Mouse (Mus musculus): ENCODE data around the gene Pon3. TPM values are rescaled to one million over a fixed set of nuclear protein-coding genes. Genes with fewer than 3 reads are reported as not detected.
A peak's percentile ranks its signal among the peaks of the same experiment; 100 is the strongest.

The Pon3 gene
- polyA plus RNA-seq, 1 experiment from 2014 or later, result 20.1 TPM

DNA sequence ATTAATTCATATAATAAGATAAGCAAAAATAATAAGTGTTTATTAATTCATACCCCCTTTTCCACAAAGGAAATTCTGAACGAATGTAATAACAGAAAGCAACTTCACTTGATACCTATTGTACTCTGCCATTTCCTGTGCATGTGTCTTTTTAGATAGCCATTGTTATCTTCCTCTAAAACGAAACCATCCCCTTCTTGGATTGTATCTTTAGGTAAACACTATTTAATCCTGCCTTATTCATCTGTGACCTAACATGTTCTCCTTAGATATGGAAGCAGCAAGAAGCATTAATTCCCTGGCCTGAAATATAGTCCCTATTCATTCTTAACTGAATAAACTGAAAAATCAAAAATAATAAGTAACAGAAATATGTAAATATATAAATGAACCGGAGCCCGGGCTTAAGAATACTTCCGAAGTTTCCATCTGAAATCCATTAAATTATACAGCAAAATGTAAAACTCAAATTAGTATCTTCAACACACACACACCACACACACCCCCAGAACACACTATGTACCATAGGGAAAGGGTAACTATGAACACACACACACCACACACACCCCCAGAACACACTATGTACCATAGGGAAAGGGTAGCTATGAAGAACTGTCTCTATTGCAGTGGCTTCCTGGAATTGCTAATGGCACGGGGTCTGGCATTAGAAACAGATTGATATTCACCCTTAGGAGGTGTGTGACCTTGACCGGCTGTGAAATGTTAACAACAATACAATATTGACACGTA lies 7.3 kb upstream of the Pon3 start:
- Histone ChIP-seq H3K9ac (ENCODE audit: low read length) (no peak overlapping the region), H3K36me3 (ENCODE audit: control insufficient read depth, insufficient read depth, low read length) (peaks cover 5% of the 10 kb centered on the region; the same call in 1 of the 2 replicates), H3K4me1 (ENCODE audit: control insufficient read depth, insufficient read depth, low read length) (no peaks in the 10 kb centered on the region), H3K27ac (ENCODE audit: low read length) (no peak overlapping the region), H3K27me3 (ENCODE audit: control insufficient read depth, insufficient read depth, low read length) (no peaks in the 10 kb centered on the region), H3K4me3 (replicated peaks; ENCODE audit: low read length) (no peak overlapping the region), H3K9me3 (replicated peaks; ENCODE audit: control insufficient read depth, low read length) (no peaks in the 10 kb centered on the region), H3K4me2 (ENCODE audit: low read depth, low read length) (no peak overlapping the region)
- 68% methylated on average over 8 of the region's 8 CpGs for WGBS
- ATAC-seq (ENCODE audit: insufficient read depth, low FRiP score), result no peak

DNA sequence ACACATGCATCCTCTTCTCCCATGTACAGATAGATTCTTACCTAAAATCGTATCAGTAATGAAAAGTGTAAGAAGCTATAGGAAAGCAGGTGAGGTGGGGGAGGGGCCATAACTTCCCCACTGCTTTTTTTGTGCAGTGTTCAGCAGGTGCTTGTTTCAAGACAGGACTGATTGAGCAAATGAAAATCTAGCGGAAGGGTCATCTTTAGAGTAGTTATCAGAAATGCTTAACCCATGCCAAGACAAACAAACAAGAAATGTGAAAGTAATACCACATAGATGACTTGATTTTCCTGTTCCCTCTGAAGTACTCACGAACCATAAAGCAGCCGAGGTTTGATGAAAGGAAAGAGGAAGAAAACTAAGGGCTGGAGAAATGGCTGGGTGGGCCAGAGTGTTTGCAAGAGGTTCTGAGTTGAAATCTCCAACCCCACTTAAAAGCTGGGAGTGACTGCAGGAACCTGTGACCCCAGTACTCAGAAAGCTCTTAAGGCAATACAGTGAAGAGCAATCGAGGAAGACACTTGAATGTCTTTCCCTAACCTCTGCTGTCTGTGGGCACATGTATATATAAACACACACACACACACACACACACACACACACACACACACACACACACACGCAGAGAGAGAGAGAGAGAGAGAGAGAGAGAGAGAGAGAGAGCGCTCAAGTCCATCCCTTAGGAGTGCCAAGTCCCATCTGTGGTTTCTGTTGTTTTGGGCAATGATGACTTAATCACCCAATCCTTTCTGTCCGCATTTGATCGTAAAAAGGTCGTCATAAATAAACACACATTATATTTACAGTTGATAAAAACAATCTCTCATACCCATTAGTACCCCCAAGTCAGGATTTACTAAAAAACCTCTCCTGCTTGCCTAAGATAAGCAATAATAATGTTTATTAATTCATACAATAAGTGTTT lies 6.5 kb upstream of the Pon3 start:
- peaks cover 5% of the 10 kb centered on the region; the same call in 1 of the 2 replicates for H3K36me3 ChIP-seq (ENCODE audit: control insufficient read depth, insufficient read depth, low read length)
- H3K27ac ChIP-seq (ENCODE audit: low read length), result no peak overlapping the region
- no peak for ATAC-seq (ENCODE audit: insufficient read depth, low FRiP score)
- no peaks in the 10 kb centered on the region for H3K9me3 ChIP-seq (replicated peaks; ENCODE audit: control insufficient read depth, low read length)
- H3K4me3 ChIP-seq (replicated peaks; ENCODE audit: low read length), result no peak overlapping the region
- H3K4me2 ChIP-seq (ENCODE audit: low read depth, low read length), result no peak overlapping the region
- 66% methylated on average over 9 of the region's 10 CpGs for WGBS
- H3K9ac ChIP-seq (ENCODE audit: low read length), result no peak overlapping the region
- no peaks in the 10 kb centered on the region for H3K27me3 ChIP-seq (ENCODE audit: control insufficient read depth, insufficient read depth, low read length)
- H3K4me1 ChIP-seq (ENCODE audit: control insufficient read depth, insufficient read depth, low read length), result no peaks in the 10 kb centered on the region

DNA sequence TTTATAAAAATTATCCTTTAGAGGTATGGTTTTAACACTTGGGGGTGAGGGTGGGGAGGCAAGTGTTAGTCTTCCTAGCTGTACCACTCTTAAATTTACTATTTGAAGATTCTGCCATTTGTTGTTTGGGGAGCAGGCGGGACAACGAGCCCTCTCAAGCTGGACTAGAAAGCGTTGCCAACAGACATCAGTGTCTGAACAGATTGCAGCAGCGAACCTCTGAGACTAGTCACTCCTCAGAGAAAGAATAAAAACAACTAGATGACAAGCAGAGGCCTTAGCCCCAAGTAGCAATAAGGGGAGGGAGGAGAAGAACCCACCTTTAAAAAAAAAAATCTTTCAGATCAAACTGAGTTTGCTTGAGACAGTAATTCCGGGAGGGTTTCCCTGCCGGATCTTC lies 795 bp downstream of the Pon3 start:
- H3K27ac ChIP-seq (ENCODE audit: low read length), result no peak overlapping the region
- no peaks in the 10 kb centered on the region for H3K27me3 ChIP-seq (ENCODE audit: control insufficient read depth, insufficient read depth, low read length)
- peak overlapping the region; percentile 60 for H3K4me2 ChIP-seq (ENCODE audit: low read depth, low read length)
- H3K4me3 ChIP-seq (replicated peaks; ENCODE audit: low read length), result peak overlapping the region; percentile 54
- peaks cover 6% of the 10 kb centered on the region; the same call in 1 of the 2 replicates for H3K4me1 ChIP-seq (ENCODE audit: control insufficient read depth, insufficient read depth, low read length)
- no peak for ATAC-seq (ENCODE audit: insufficient read depth, low FRiP score)
- 47% methylated on average over 6 of the region's 6 CpGs for WGBS
- H3K9ac ChIP-seq (ENCODE audit: low read length), result peak overlapping the region; percentile 70; the same call in 1 of the 2 replicates
- no peaks in the 10 kb centered on the region for H3K9me3 ChIP-seq (replicated peaks; ENCODE audit: control insufficient read depth, low read length)
- no peaks in the 10 kb centered on the region for H3K36me3 ChIP-seq (ENCODE audit: control insufficient read depth, insufficient read depth, low read length)

DNA sequence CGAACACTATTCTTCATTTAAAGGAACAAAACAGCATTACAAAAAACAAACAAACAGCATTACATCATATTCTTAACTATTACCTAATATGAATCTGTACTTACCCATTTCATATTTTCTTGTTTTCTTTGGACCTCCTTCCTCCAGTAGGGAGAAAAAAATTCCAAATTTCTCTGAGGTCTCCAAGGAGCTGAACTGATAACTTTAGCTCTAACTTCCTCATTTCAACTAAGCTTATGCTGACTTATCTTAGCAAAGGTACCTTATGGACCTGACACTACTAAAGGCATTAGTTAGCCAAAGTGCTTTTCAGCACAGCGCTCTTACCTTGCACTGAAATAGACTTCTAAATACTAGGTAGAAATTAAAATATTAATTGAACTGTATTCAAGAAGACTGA lies 1.2 kb downstream of the Pon3 start:
- Histone ChIP-seq H3K36me3 (ENCODE audit: control insufficient read depth, insufficient read depth, low read length) (no peaks in the 10 kb centered on the region), H3K9ac (ENCODE audit: low read length) (no peak overlapping the region), H3K27ac (ENCODE audit: low read length) (no peak overlapping the region), H3K4me1 (ENCODE audit: control insufficient read depth, insufficient read depth, low read length) (peaks cover 6% of the 10 kb centered on the region; the same call in 1 of the 2 replicates), H3K27me3 (ENCODE audit: control insufficient read depth, insufficient read depth, low read length) (no peaks in the 10 kb centered on the region), H3K9me3 (replicated peaks; ENCODE audit: control insufficient read depth, low read length) (no peaks in the 10 kb centered on the region), H3K4me2 (ENCODE audit: low read depth, low read length) (peak overlapping the region; percentile 60; the same call in 1 of the 2 replicates), H3K4me3 (replicated peaks; ENCODE audit: low read length) (no peak overlapping the region)
- ATAC-seq (ENCODE audit: insufficient read depth, low FRiP score), result no peak
- 96% methylated on average over 2 of the region's 2 CpGs for WGBS

GRCm38 (mm10) chr6:5245926-5246325 lies 10.2 kb downstream of the Pon3 start:
- H3K4me2 ChIP-seq (ENCODE audit: low read depth, low read length), result no peak overlapping the region
- H3K27ac ChIP-seq (ENCODE audit: low read length), result no peak overlapping the region
- no peaks in the 10 kb centered on the region for H3K4me1 ChIP-seq (ENCODE audit: control insufficient read depth, insufficient read depth, low read length)
- H3K9ac ChIP-seq (ENCODE audit: low read length), result no peak overlapping the region
- H3K27me3 ChIP-seq (ENCODE audit: control insufficient read depth, insufficient read depth, low read length), result no peaks in the 10 kb centered on the region
- H3K36me3 ChIP-seq (ENCODE audit: control insufficient read depth, insufficient read depth, low read length), result no peaks in the 10 kb centered on the region
- no peak overlapping the region for H3K4me3 ChIP-seq (replicated peaks; ENCODE audit: low read length)
- ATAC-seq (ENCODE audit: insufficient read depth, low FRiP score), result no peak
- WGBS, result 85% methylated on average over 6 of the region's 6 CpGs
- no peaks in the 10 kb centered on the region for H3K9me3 ChIP-seq (replicated peaks; ENCODE audit: control insufficient read depth, low read length)

DNA sequence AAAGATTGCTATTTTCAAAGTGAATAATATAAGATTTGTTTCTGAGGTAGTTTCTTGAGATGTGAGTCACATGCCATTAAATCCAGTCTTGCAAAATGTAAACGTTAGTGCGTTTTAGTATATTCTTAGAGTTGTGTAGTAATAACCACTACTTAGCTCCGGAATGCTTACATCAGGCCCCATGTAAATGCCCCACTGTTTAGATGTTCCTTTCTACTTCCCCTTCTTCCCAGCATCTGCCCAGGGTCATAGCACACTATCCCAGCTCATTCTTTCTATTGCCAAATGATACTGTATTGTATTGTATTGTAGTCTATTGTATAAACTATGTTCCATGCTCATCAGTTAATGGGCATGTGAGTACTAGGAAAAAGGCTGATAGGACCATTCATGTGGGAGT lies 17.3 kb downstream of the Pon3 start:
- Histone ChIP-seq H3K4me1 (ENCODE audit: control insufficient read depth, insufficient read depth, low read length) (no peaks in the 10 kb centered on the region), H3K9me3 (replicated peaks; ENCODE audit: control insufficient read depth, low read length) (no peaks in the 10 kb centered on the region), H3K27me3 (ENCODE audit: control insufficient read depth, insufficient read depth, low read length) (no peaks in the 10 kb centered on the region), H3K27ac (ENCODE audit: low read length) (no peak overlapping the region), H3K4me2 (ENCODE audit: low read depth, low read length) (no peak overlapping the region), H3K9ac (ENCODE audit: low read length) (no peak overlapping the region), H3K4me3 (replicated peaks; ENCODE audit: low read length) (no peak overlapping the region), H3K36me3 (ENCODE audit: control insufficient read depth, insufficient read depth, low read length) (no peaks in the 10 kb centered on the region)
- 65% methylated on average over 3 of the region's 3 CpGs for WGBS
- ATAC-seq (ENCODE audit: insufficient read depth, low FRiP score), result no peak

GRCm38 (mm10) chr6:5237510-5237909 lies 18.6 kb downstream of the Pon3 start:
- H3K9ac ChIP-seq (ENCODE audit: low read length), result no peak overlapping the region
- WGBS, result 60% methylated on average over 4 of the region's 4 CpGs

GRCm38 (mm10) chr6:5236843-5237371 lies 19.2 kb downstream of the Pon3 start:
- Histone ChIP-seq H3K36me3 (ENCODE audit: control insufficient read depth, insufficient read depth, low read length) (no peaks in the 10 kb centered on the region), H3K4me1 (ENCODE audit: control insufficient read depth, insufficient read depth, low read length) (no peaks in the 10 kb centered on the region), H3K4me2 (ENCODE audit: low read depth, low read length) (no peak overlapping the region), H3K27ac (ENCODE audit: low read length) (no peak overlapping the region), H3K9ac (ENCODE audit: low read length) (no peak overlapping the region), H3K27me3 (ENCODE audit: control insufficient read depth, insufficient read depth, low read length) (no peaks in the 10 kb centered on the region), H3K4me3 (replicated peaks; ENCODE audit: low read length) (no peak overlapping the region), H3K9me3 (replicated peaks; ENCODE audit: control insufficient read depth, low read length) (no peaks in the 10 kb centered on the region)
- WGBS, result 91% methylated on average over 8 of the region's 8 CpGs
- no peak for ATAC-seq (ENCODE audit: insufficient read depth, low FRiP score)

More at GRCm38 (mm10) chr6:5237510-5237909, 18.6 kb downstream of the Pon3 start:
- Histone ChIP-seq H3K4me3 (replicated peaks; ENCODE audit: low read length) (no peak overlapping the region), H3K4me1 (ENCODE audit: control insufficient read depth, insufficient read depth, low read length) (no peaks in the 10 kb centered on the region), H3K36me3 (ENCODE audit: control insufficient read depth, insufficient read depth, low read length) (no peaks in the 10 kb centered on the region), H3K27me3 (ENCODE audit: control insufficient read depth, insufficient read depth, low read length) (no peaks in the 10 kb centered on the region), H3K9me3 (replicated peaks; ENCODE audit: control insufficient read depth, low read length) (no peaks in the 10 kb centered on the region), H3K27ac (ENCODE audit: low read length) (no peak overlapping the region), H3K4me2 (ENCODE audit: low read depth, low read length) (no peak overlapping the region)
- ATAC-seq (ENCODE audit: insufficient read depth, low FRiP score), result no peak

DNA sequence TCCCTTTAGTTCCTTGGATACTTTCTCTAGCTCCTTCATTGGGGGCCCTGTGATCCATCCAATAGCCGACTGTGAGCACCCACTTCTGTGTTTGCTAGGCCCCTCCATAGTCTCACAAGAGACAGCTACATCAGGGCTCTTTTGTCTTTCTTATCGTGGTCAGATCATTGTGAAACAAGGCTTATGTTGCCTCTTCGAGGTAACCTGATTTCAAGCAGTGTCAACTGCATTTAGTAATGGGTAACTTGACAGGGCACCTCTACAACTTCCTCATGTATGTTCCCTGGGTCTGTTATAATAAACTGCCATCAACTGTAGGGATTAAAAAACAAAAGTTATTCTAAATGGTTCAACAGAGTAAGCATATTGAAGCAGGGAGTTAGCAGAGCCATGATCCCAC lies 21.5 kb downstream of the Pon3 start:
- H3K36me3 ChIP-seq (ENCODE audit: control insufficient read depth, insufficient read depth, low read length), result peaks cover 7% of the 10 kb centered on the region; the same call in 1 of the 2 replicates
- 57% methylated on average over 3 of the region's 3 CpGs for WGBS
- H3K4me2 ChIP-seq (ENCODE audit: low read depth, low read length), result no peak overlapping the region
- no peak overlapping the region for H3K4me3 ChIP-seq (replicated peaks; ENCODE audit: low read length)
- H3K27ac ChIP-seq (ENCODE audit: low read length), result no peak overlapping the region
- H3K4me1 ChIP-seq (ENCODE audit: control insufficient read depth, insufficient read depth, low read length), result no peaks in the 10 kb centered on the region
- no peaks in the 10 kb centered on the region for H3K9me3 ChIP-seq (replicated peaks; ENCODE audit: control insufficient read depth, low read length)
- no peak for ATAC-seq (ENCODE audit: insufficient read depth, low FRiP score)
- no peak overlapping the region for H3K9ac ChIP-seq (ENCODE audit: low read length)
- no peaks in the 10 kb centered on the region for H3K27me3 ChIP-seq (ENCODE audit: control insufficient read depth, insufficient read depth, low read length)

Measured in stomach, embryonic 16.5 days (tissue).